Mouse (Mus musculus) brain, embryonic 18.5 days (tissue): Measurements from ENCODE around the gene Bri3.

ENCODE experiments used
- DNase-seq: peaks from one replicate; pipeline ENCODE4 v3.0.0-alpha.2; 2012; ENCODE audit warnings: low read depth, low spot score

The Bri3 gene

DNA sequence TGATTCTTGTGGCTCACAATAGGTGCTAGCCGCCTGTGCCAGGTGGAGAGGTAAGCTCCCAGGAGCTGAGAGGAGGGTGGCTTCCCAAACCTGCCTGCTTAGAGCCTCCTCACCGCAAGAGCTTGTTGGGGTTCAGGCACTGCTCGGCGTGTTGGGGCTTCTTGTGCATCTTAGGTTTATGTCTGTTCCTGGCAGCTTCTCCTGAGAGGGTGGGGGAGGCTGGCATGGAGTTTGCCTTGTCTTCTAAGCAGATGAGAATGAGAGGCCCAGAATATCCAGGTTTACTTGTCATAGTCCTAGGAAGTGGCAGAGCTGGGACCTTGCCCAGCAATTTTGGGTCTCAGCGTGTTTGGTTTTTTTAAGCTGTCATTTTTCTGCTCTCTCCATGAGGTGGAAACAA is 17.6 kb downstream of the Bri3 start:
- DNase-seq = no peak

DNA sequence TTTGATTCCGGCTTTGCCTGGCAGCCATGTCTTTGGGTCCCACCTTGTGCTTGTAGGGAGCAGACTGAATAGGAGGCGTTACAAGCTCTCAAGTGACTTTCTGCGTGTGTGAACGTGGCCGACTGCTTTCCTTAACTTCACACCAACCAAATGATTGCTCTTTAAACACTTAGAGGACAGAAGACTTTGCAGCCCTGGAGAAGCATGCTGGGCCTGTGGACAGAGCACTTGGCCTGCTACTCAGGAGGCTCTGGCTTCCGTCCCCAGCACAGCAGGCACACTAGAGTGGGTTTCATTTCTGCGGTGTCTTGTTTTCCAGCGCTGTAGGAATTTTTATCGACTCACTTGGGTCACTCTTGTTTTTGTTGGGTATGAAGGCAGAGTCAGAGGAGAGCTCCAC is 18.8 kb downstream of the Bri3 start:
- DNase-seq = no peak

DNA sequence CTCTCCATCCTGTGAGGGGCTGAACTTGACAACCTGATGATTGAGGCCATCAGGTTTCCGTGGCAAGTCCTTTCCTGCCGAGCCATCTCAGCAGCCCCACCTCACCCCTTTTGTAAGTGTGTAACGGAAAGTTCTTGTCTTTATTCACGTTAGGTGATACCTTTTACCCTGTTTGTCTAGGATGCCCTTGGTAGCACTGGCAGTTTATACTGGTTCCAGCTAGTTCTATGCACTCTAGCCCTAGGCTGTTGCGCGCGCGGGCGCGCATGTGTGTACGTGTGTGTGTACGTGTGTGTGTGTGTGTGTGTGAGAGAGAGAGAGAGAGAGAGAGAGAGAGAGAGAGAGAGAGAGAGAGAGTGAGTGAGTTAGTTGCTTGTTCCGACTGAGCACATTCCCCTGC is 19.3 kb downstream of the Bri3 start:
- no peak for DNase-seq

DNA sequence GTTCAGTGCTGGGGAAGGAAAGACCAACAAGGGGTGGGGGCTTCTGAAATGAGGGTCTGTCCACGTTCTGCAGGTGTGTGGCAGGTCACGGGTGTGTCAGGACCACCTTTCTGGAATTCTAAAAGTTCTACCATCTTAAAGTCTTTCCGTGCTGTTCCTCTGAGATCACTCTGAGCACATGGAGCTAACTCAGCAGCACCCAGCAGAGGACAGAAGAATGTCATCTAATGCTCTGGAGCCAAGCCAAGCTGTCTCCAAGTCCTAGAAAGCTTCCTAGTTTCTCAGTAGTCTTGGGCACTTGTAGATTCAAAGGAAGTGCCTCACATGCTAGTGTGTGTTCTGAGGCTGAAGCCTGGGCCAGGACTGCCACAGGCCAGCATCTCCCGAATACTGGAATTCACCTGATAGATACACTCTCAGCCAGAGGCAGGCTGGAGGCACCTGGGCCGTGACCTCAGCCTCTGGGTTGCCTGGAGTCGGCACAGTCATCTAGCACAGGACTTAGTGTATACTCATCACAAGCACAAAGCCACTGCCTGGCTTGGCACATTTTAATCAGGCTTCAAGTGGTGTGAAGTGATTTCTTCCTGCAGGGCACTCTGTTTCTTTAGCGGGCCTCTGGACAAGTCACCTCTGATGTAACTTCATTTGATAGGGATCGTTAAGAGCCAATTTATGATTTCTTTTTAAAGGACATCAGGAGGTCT is 23.5 kb downstream of the Bri3 start:
- no peak for DNase-seq

DNA sequence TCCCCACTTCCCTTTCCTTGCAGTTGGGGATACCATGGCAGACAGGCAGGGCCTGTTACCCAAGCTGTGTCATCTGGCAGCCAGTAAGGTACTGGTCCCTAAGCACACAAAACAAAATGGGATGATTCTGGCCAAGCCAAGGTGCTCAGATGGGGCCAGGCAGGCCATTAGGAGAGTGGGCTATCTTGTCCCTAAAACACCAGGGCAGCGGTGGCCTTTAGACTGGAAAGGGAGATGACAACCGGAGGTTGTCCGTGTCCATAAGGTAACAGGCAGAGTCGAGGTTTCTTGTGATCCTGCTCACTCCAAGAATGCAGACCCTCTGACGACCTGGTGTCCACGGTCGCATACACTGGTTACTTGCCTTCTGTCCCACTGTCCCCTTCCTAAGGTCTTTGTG is 25.7 kb downstream of the Bri3 start:
- DNase-seq = no peak

DNA sequence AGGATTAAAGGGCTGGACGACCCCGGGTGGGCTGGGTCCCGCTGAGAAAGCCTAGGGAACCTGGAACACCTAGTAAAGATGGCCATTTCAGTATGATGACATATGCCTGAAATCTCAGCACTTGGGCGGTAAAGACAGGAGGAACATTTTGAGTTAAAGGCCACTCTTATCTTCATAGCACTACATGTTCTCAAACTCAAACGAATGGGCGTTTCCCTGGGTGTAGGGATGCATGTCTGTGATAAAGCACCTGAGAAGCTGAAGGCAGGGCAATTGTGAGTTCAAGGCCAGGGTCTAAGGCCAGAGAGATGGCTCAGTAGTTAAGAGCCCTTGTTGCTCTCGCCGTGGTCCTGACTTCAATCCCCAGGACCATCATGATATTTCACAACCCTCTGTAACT is 26.2 kb downstream of the Bri3 start:
- no peak for DNase-seq

DNA sequence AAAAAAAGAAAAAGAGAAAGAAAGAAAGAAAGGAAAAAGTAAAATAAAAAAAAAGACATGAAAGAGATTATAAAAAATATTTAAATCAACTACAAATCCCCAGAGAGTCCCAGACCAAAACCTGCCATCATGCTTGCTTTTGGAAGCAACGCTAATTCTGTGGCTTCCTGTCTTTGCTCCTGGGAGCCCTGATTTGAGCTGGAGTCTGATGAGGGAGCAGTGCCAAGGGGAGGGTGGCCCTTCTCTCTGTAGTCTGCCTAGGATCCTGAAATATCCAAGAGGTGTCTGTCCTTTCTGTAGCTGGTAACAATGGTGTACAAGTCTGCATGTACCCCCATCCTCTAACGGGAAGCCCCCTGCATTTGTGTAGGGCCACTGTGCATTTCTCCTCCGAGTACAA is 26.9 kb downstream of the Bri3 start:
- no peak for DNase-seq

DNA sequence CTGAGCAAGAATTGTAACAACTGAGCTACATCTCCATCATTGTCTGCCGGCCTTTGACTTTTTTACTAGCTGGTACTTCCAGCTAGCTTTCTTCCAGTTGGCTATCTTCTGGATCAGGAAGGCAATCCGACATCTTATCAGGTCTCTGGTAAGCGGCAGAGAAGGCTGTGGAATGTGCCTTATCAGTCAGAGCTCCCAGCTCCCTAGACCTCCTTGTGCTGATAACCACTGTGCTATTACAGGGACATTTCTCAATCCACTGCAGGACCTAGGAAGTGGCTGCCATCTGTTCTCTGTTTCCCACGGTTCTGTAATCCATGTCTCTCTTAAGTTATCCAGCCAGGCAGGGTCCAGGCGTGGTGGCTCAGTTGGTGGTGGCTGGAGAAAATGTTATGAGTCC is 27.5 kb downstream of the Bri3 start:
- no peak for DNase-seq

DNA sequence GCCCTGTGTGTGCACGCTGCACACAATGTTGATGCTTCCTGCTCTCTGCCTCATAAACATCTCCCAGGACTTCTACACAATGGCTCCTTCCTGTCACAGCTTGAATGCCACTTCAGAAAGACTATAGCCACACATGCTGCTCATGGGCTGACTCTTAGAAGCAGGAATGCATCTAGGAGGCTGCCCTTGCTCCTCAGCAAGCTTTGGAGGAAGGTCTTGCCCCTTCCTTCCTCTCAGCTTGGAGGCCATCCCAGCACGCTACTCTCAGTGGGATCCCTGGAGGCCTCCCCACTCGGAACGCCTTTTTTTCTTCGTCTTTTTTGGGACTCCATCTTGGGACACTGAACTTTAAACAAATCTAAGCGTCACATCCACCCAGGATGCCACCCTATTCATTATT is 30.7 kb downstream of the Bri3 start:
- DNase-seq = no peak

DNA sequence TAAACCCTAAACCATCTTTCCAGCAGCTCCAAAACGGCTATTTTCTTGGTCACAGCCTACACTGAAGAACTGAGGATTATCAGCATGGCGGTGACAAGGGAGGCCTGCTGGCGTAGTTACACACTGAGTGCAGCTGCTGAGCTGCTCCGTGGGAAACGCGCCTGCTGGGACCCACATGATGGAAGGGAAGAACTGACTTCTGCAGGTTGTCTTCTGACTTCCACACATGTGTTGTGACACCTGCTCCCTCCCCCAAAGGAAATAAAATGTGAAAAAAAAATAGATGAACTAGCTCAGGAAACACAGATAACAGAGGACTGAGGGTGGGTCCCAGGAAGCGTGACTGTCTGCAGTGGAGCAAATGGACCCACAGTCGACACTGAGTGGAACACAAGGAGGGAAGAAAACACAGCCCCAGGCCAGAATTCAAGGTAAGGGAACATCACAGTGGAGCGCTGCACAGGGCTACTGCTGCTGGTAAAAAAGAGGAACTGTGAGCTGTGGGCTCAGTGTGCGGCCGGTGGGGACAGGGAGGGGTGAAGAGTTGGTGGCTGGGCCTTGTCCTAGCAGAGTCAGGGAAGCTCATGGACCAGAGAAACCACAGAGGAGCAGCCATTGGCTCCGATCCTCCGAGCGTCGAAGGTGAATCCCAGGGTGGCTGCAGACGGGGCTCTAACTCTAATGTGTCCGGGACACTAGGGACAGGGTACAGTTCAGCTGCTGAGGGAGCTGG is 32.8 kb downstream of the Bri3 start:
- DNase-seq = no peak

DNA sequence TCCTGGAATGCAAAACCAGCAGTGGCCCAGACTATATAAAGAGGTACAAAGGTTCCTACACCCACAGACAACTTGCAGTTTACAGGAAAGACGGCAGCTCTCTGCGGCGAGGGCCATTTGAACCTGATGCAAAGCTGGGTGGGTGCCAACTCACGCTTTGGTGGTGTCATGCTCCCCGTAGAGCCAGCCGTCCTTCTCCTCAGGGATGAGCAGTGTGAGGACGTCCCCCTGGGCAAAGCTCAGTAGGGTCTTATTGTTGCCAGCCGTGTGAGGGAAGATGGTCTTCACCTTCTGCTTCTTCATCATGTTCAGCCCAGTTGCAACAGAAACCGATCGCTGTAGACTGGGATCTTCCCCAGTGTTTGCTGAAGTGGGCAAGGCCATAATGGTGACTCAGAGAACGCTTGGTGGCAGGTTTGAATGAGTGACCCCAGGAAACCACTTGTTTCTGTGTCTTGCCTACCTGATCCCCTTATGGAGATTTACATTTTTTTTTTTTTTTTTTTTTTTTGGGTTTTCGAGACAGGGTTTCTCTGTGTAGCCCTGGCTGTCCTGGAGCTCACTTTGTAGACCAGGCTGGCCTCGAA is 34.2 kb downstream of the Bri3 start:
- DNase-seq = no peak

DNA sequence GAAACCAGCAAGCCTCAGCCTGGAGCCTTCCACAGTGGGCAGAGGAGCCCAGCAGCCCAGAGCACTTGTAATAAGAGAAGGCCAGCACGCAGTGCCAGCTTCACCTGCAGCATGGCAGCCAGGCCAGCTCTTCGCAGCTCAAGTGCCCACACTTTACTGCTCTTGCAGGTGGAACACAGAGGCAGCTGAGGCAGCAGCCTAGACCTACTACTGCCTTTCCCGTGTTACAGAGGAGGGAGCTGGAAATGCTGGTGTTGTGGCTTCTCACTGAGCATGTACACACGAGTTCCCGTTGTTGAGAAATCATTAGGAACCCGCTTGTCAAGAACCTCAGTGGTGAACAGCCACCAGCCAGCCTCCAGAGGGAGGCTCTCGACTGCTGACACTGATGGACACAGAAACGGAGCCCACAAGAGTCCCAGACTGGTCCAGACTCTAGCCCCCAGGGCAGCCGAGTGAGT is 34.9 kb downstream of the Bri3 start:
- DNase-seq = no peak

DNA sequence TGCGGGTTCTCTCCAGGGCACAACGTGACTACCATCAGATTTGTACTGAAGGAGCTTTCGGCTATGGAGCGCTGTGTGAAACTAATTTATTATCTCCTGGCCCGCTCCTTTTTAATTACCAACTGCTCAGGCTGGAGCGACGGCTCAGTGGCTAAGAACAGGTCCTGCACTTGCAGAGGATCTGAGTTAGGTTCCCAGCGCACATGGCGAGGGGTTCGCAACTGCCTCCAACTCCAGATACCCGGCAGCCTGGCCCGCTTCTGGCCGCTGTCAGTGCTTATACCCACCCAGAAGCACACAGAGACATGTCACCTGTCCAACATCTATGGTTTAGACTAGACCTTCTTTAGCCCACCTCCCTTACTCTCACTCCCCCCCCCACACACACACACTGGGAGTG is 35.7 kb downstream of the Bri3 start:
- DNase-seq = no peak

DNA sequence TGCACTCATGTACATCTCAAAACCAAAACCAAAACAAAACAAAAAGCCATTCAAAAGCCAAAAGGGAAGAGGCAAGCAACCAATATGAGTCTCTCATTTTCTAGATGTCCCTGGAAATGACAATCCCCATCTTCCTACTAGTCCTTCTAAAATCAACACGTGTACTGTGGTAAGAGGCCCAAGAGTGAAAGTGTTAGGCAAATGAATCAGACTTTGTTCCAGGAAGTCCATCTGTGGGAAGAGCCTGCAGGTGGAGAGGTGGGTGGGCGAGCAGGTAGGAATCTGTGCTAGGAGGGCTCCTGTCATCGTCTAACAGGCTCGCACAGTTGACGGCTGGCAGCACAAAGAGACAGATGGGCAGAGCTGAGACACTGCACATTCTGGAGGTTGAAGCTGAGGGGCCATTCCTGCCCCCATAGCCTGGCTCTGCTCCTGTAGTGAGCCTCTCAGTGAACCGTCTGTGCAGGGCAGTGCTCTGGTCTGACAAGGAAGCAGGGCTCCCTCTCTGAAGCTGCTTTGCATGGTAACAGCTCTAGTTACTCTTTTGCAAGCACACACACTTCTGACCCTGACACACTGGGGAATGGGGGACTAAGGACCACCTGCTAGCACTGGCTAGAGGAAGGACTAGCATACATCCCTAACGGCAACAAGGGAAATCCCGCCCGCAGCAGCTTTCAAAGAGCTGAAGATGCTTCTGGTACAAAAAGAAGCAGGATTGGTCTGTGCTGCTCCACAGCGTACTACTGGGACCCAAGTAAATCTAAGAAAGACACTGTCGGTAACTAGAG is 38.4 kb downstream of the Bri3 start:
- no peak for DNase-seq

DNA sequence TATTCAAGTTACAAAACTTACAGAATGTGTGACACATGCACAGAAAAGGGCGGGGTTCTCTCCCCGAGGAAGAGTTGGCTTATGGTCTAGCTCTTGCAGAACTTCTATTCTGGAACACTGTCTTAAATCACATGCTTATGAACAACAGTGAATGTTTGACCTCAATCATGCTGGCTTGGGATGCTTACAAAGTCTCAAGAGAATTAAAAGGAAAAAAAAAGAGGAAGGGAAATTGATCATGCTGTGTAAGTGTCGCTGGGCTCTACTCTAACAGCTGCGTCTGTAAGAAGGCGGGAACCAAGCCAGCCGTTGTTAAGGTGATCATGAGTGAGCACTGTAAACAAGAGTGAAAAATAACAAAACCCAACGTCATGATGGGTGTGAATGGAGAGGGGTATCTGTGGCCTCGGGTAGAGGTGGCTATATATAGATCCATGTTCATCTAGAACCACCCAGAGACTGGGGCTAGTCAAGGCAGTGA is 39.4 kb downstream of the Bri3 start:
- DNase-seq = no peak

DNA sequence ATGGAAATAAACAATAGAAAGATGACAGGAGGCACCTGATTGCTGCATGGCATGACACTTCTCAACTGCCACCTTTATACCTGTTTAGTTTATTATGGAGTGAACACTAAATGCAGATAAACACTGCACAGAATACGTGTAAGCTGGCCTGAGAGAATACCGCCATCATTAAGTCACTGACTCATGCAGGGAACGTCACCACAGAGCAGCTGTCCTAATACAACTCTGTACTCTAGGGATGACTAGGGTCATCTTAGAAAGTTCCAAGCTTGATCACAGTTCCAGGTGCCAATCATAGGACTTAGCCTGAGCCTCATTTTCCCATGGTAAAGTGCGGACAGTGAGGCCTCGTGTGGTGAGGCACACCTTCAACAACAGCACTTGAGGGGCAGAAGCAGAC is 40.4 kb downstream of the Bri3 start:
- no peak for DNase-seq

DNA sequence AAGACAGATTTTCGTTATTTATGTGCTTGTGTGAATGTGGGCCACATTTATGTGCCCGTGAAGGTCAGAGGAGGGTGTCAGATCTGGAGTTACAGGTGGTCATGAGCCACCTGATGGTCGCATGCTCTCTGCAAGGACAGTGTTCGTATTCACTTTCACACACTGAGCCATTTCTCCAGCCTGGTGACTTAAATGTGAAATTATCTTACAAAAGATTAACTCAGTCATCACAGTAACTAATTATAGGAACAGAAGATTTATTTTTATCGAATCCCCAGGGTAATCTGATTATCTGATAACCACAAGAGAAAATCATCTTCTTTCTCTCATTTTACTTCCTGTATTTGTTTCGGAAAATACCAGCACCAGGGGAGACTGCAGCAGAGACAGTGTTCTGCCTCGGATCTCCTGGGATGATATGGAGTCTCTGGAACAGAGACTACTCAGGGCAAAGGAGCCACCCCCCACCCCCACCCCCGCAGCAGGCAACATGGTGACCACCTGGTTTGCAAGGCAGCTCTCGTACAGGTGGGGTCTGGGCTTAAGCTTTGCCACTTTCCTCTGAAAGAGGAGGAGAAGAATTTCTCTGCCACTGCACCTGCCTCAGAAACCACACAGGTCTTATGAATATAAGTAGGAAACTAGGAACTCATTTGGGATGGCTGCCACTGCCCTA is 42.5 kb downstream of the Bri3 start:
- no peak for DNase-seq

DNA sequence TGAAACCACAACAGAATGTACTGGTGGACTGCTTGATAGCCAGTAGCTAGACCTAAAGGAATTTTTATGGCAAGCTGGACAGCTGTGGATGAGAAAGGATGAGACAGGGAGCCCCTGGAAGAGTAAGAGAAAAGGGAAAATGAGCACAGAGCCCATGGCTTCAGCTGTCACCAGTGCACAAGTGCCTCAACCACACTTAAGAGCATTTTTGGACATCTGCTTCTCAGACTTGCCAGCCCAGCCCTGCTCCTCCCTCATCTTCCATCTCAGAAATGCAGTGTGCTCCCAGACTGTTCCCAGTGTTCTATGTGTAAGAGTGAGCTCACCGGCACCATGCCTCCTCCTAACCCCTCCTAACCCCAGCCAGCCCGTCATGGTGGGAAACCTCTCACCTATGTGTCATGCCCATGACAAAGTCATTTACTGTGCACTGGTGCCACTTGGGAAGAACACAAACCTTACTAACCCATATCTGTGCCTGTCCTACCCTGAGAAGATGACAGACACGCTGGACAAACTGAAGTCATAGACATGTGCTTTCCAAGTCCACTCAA is 43.1 kb downstream of the Bri3 start:
- DNase-seq = no peak

DNA sequence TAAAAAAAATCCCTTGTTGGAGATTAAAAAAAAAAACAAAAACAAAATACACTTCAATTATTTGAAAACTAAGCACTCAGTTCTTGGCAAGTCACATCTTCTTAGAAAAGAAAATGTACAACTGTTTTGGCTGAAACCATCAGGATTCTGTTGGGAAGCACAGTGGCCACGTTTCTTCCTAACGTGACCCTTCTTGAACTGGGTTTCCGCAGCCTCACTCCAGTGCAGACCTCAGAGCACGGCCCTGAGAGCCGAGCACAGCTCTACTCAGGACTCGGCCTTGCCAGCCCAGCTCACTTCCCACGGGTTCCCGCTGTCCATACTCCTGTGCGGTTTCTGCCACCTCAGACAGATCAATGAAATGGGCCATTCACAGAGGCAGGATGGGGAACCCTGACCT is 44.2 kb downstream of the Bri3 start:
- DNase-seq = no peak

DNA sequence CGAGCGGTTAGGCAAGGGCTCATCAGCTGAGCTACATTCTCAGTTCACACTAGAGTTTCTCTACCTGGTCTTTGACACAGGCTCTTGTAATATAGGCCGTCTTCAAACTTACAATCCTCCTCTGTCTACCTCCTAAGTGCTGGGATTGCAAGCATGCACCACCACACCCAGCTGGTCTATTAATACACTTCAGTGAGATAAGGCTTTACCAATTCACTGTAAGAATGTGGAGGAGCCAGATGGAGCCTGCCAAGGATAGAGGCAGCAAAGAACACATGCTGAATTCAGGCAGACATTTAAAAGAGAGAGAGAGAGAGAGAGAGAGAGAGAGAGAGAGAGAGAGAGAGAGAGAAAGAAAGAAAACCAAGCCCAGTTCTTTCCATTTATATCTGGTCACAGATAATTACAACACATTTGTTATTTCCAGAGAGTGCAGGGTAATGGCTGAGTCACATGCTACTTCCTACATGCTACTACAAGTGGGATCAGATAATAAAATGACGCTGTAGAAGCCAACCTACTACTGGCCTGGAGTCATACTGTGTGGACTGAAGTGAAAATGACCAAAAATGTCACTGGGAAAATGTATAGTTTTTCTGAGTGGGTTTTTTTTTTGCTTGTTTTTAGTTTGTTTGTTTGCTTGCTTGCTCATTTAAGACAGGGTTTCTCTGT is 45.7 kb downstream of the Bri3 start:
- peak; percentile 18 for DNase-seq

DNA sequence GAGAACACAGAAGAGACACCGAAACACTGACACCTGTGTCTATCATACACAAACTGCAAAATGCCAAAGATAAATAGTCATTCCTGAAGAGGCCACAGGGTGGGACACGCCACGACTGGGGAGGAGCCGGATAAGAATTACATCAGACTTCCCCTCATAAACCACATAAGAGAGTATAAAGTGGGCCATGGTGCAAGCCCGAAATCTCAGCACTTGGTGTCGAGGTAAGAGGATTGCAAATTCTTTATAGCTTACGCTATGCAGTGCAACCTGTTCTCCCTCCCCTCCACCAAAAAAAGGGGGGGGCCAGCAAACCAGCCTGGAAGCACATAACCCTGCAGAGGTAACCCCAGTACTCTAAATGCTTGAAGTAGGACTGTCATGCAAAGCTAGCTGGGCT is 50.7 kb downstream of the Bri3 start:
- no peak for DNase-seq
